Mouse (Mus musculus): Measurements from ENCODE around the gene Defb21.

GRCm38 (mm10) chr2:152553774-152554423, 18.6 kb upstream of the Defb21 start:
- TF ChIP-seq CTCF (IDR thresholded peaks at IDR 0.05; ENCODE audit: low read depth) (peak; percentile 69), EP300 (IDR thresholded peaks at IDR 0.05; ENCODE audit: low read depth) (no peak)

Data from liver, postnatal 0 days (tissue).